Mouse (Mus musculus): ENCODE results near the gene Shc2. TPM values are rescaled to one million over a fixed set of nuclear protein-coding genes. Genes with fewer than 3 reads are reported as not detected.
A peak's percentile ranks its signal among the peaks of the same experiment; 100 is the strongest.

Shc2 gene
- total RNA-seq (2021) (1 to 10 TPM; 1.9 to 2.1 TPM), polyA plus RNA-seq (2012; rRNA removed) (2.9 and 3.7 TPM in 2 replicates)
- long read RNA-seq, transcript Shc2-201 (13 exons, 3,243 nt) = major isoform, 8 of 8 reads
- long read RNA-seq, partial matches to known transcripts = 0 of 8 reads
- long read RNA-seq, other reads (novel, unspliced or antisense) = 0 of 8 reads

- Histone ChIP-seq H3K79me2 (replicated peaks; ENCODE audit: control insufficient read depth, insufficient read depth, low read length) (no peaks in the 10 kb centered on the region), H3K36me3 (ENCODE audit: control insufficient read depth, insufficient read depth, low read length) (no peaks in the 10 kb centered on the region), H3K27ac (no peak within 1 kb of the TSS; the same call in 1 of the 2 replicates), H3K4me1 (ENCODE audit: control insufficient read depth, insufficient read depth, low read length) (peaks cover 1% of the 10 kb centered on the region; the same call in 1 of the 2 replicates), H3K9ac (ENCODE audit: low read depth, low read length) (peak within 1 kb of the TSS; percentile 62), H3K4me3 (peak within 1 kb of the TSS; percentile 45), H3K27me3 (ENCODE audit: control insufficient read depth, insufficient read depth, low read length) (no peaks in the 10 kb centered on the region; the same call in 1 of the 2 replicates)
- DNase-seq = peak; percentile 31 to 54
- TF ChIP-seq EP300 (IDR thresholded peaks at IDR 0.05; ENCODE audit: insufficient read depth, low read depth, low read length) = no peak
- intact Hi-C loops (cut with DNase I) = no loop called here
- 1% methylated on average over 102 of the region's 116 CpGs for WGBS
Measured at GRCm38 (mm10) chr10:79637128-79638110, at the start of gene Shc2. Gene Shc2, minus strand, starts transcription at chr10:79637918.

GRCm38 (mm10) chr10:79687513-79687912 is 49.8 kb upstream of the Shc2 start:
- intact Hi-C loops (cut with DNase I) = no loop called here
- no peak for DNase-seq
- Histone ChIP-seq H3K27me3 (ENCODE audit: control insufficient read depth, insufficient read depth, low read length) (no peaks in the 10 kb centered on the region), H3K4me1 (ENCODE audit: control insufficient read depth, insufficient read depth, low read length) (peaks cover 22% of the 10 kb centered on the region), H3K27ac (peak overlapping the region; percentile 87), H3K36me3 (ENCODE audit: control insufficient read depth, insufficient read depth, low read length) (peaks cover 16% of the 10 kb centered on the region), H3K79me2 (replicated peaks; ENCODE audit: control insufficient read depth, insufficient read depth, low read length) (peaks cover 4% of the 10 kb centered on the region; the same call in 1 of the 2 replicates), H3K9ac (ENCODE audit: low read depth, low read length) (no peak overlapping the region), H3K4me3 (no peak overlapping the region)
- 91% methylated on average over 6 of the region's 6 CpGs for WGBS
- TF ChIP-seq EP300 (IDR thresholded peaks at IDR 0.05; ENCODE audit: insufficient read depth, low read depth, low read length) (no peak), POLR2A (IDR thresholded peaks at IDR 0.05; ENCODE audit: insufficient read depth, low read depth, low read length) (no peak)

DNA sequence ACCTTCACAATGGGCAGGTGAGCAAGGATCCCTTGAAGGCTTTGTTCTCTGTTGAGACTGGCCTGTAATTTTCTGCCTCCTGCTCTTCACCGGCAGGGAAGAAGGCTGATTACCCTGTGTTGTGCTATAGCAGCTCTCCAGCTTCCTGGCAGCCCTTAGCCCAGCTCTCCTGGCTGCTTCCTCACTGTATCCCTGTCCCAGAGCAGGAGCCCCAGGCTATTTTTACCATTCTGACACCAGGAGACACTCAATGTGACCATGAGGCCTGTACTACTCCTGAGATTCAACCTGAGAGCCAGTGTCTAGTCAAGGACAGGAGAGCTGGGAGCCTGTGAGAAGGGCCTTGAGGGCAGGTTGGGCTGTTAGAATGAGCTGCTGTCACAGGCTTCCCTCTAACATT is 49.0 kb upstream of the Shc2 start:
- H3K79me2 ChIP-seq (replicated peaks; ENCODE audit: control insufficient read depth, insufficient read depth, low read length) = peaks cover 4% of the 10 kb centered on the region; the same call in 1 of the 2 replicates
- peak in 1 of 2 experiments; percentile 70 for DNase-seq
- intact Hi-C loops (cut with DNase I) = no loop called here
- H3K36me3 ChIP-seq (ENCODE audit: control insufficient read depth, insufficient read depth, low read length) = peaks cover 16% of the 10 kb centered on the region
- 64% methylated on average over 1 of the region's 1 CpGs for WGBS
- H3K4me3 ChIP-seq = no peak overlapping the region
- peaks cover 22% of the 10 kb centered on the region for H3K4me1 ChIP-seq (ENCODE audit: control insufficient read depth, insufficient read depth, low read length)
- peak overlapping the region; percentile 37; the same call in 1 of the 2 replicates for H3K9ac ChIP-seq (ENCODE audit: low read depth, low read length)
- H3K27ac ChIP-seq = peak overlapping the region; percentile 87
- TF ChIP-seq POLR2A (IDR thresholded peaks at IDR 0.05; ENCODE audit: insufficient read depth, low read depth, low read length) (peak; percentile 50), EP300 (IDR thresholded peaks at IDR 0.05; ENCODE audit: insufficient read depth, low read depth, low read length) (0 out of 2 replicates have a peak, but pooled peaks have one; percentile 40), CTCF (IDR thresholded peaks at IDR 0.05) (no peak)
- H3K27me3 ChIP-seq (ENCODE audit: control insufficient read depth, insufficient read depth, low read length) = no peaks in the 10 kb centered on the region

- DNase-seq = no peak
- intact Hi-C loops (cut with DNase I) = no loop called here
- no peak for TF ChIP-seq CTCF (IDR thresholded peaks at IDR 0.05)
- no peak for TF ChIP-seq POLR2A (IDR thresholded peaks at IDR 0.05; ENCODE audit: insufficient read depth, low read depth, low read length)
- TF ChIP-seq EP300 (IDR thresholded peaks at IDR 0.05; ENCODE audit: insufficient read depth, low read depth, low read length) = no peak
- Histone ChIP-seq H3K4me3 (no peak overlapping the region), H3K27ac (peak overlapping the region; percentile 87), H3K36me3 (ENCODE audit: control insufficient read depth, insufficient read depth, low read length) (peaks cover 16% of the 10 kb centered on the region), H3K79me2 (replicated peaks; ENCODE audit: control insufficient read depth, insufficient read depth, low read length) (peaks cover 4% of the 10 kb centered on the region; the same call in 1 of the 2 replicates), H3K9ac (ENCODE audit: low read depth, low read length) (0 out of 2 replicates have a peak overlapping the region, but pooled peaks have one; percentile 37), H3K27me3 (ENCODE audit: control insufficient read depth, insufficient read depth, low read length) (no peaks in the 10 kb centered on the region), H3K4me1 (ENCODE audit: control insufficient read depth, insufficient read depth, low read length) (peaks cover 22% of the 10 kb centered on the region)
- WGBS = 74% methylated on average over 2 of the region's 2 CpGs
Measured at GRCm38 (mm10) chr10:79686219-79686618, 48.5 kb upstream of the Shc2 start.

- intact Hi-C loops (cut with DNase I) = no loop called here
- no peak for TF ChIP-seq POLR2A (IDR thresholded peaks at IDR 0.05; ENCODE audit: insufficient read depth, low read depth, low read length)
- TF ChIP-seq CTCF (IDR thresholded peaks at IDR 0.05) = no peak
- no peak for TF ChIP-seq EP300 (IDR thresholded peaks at IDR 0.05; ENCODE audit: insufficient read depth, low read depth, low read length)
- Histone ChIP-seq H3K79me2 (replicated peaks; ENCODE audit: control insufficient read depth, insufficient read depth, low read length) (peaks cover 4% of the 10 kb centered on the region; the same call in 1 of the 2 replicates), H3K27me3 (ENCODE audit: control insufficient read depth, insufficient read depth, low read length) (no peaks in the 10 kb centered on the region), H3K36me3 (ENCODE audit: control insufficient read depth, insufficient read depth, low read length) (peaks cover 16% of the 10 kb centered on the region), H3K4me3 (no peak overlapping the region), H3K4me1 (ENCODE audit: control insufficient read depth, insufficient read depth, low read length) (peaks cover 25% of the 10 kb centered on the region), H3K27ac (peak overlapping the region; percentile 87), H3K9ac (ENCODE audit: low read depth, low read length) (peak overlapping the region; percentile 0)
- DNase-seq = no peak
- WGBS = 89% methylated on average over 25 of the region's 25 CpGs
Measured at GRCm38 (mm10) chr10:79684770-79685600, 47.3 kb upstream of the Shc2 start.

Measured in heart, adult 2 months (tissue).